Mouse (Mus musculus): Measurements from ENCODE around the gene Nadk2. TPM values are rescaled to one million over a fixed set of nuclear protein-coding genes. Genes with fewer than 3 reads are reported as not detected.

The Nadk2 gene
- total RNA-seq (2014; rRNA removed) = 33.7 and 34.3 TPM in 2 replicates
- polyA plus RNA-seq (2015; fragmentation: Nextera tagmentation; extraction: Ambion mirVana) = 28.9 and 29.9 TPM in 2 replicates

DNA sequence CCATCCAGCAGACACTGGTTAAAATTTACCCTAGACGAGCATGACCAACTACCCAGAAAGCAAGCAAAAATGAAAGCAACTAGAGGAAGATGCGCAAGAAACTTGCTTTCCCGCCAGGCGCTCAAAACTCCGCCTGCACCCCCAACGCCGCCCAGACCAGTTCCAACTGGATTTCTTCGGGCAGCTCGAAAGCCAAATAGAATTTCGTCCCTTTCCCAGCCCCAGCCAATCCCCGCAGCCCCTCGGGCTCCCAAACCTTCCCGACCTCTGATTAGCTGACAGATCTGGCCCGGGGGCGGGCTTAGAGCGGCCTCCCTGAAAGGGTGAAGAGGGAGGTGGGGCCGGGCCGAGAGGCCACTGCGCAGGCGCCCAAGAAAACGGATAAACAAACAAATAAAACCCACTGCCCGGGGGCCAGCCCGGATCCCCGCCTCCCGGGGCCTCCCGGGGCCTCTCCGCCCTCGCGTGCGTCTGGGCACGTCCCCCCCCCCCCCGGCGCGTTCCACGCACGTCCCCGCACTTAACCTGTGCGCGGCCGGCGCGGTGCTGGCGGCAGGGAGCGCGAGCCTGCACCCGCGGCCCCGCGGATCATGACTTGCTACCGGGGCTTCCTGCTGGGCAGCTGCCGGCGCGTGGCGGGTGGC lies at the start of gene Nadk2:
Gene Nadk2 (plus strand): TSS at position 349 of the 644 bp plus-strand sequence.
- ATAC-seq (ENCODE audit: low FRiP score) = peak; percentile 99
- TF ChIP-seq CTCF (IDR thresholded peaks at IDR 0.05) = no peak
- Histone ChIP-seq H3K27me3 (ENCODE audit: insufficient read depth, low read length) (peaks cover 3% of the 10 kb centered on the region; the same call in 1 of the 2 replicates), H3K4me2 (ENCODE audit: low read depth, low read length, poor library complexity, severe bottlenecking) (peak within 1 kb of the TSS; percentile 82), H3K4me1 (ENCODE audit: insufficient read depth, low read length) (no peaks in the 10 kb centered on the region), H3K36me3 (ENCODE audit: insufficient read depth, low read length) (no peaks in the 10 kb centered on the region), H3K9ac (replicated peaks; ENCODE audit: low read length, poor library complexity, severe bottlenecking) (peak within 1 kb of the TSS; percentile 91), H3K27ac (ENCODE audit: low read depth, low read length) (peak within 1 kb of the TSS; percentile 85), H3K9me3 (ENCODE audit: low read length) (no peaks in the 10 kb centered on the region), H3K4me3 (ENCODE audit: low read depth, low read length) (peak within 1 kb of the TSS; percentile 96)
- peak; percentile 99 for DNase-seq (ENCODE audit: low spot score)
- WGBS = under 1% methylated on average over 40 of the region's 54 CpGs

DNA sequence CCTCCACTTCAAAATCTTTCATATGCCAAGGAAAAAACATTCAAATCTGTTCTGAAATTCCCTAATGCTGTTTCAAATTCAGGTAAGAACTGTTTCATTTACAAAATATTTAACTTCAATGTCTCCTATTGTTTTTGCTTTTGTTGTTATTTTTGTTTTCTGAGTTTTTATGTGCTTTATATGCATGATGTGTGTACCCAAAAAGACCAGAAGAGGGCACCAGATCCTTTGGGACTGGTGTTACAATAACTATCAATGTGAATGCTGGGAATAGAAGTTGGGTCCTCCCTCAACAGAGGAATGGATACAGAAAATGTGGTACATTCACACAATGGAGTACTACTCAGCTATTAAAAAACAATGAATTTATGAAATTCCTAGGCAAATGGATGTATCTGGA lies 15.4 kb upstream of the Nadk2 start:
- Histone ChIP-seq H3K4me3 (ENCODE audit: low read depth, low read length) (no peak overlapping the region), H3K36me3 (ENCODE audit: insufficient read depth, low read length) (no peaks in the 10 kb centered on the region), H3K9ac (replicated peaks; ENCODE audit: low read length, poor library complexity, severe bottlenecking) (no peak overlapping the region), H3K4me2 (ENCODE audit: low read depth, low read length, poor library complexity, severe bottlenecking) (no peak overlapping the region), H3K4me1 (ENCODE audit: insufficient read depth, low read length) (no peaks in the 10 kb centered on the region), H3K27ac (ENCODE audit: low read depth, low read length) (no peak overlapping the region), H3K27me3 (ENCODE audit: insufficient read depth, low read length) (no peaks in the 10 kb centered on the region), H3K9me3 (ENCODE audit: low read length) (no peaks in the 10 kb centered on the region)
- DNase-seq (ENCODE audit: low spot score) (no peak), ATAC-seq (ENCODE audit: low FRiP score) (no peak)
- peak; percentile 24; the same call in 1 of the 2 replicates for TF ChIP-seq CTCF (IDR thresholded peaks at IDR 0.05)

DNA sequence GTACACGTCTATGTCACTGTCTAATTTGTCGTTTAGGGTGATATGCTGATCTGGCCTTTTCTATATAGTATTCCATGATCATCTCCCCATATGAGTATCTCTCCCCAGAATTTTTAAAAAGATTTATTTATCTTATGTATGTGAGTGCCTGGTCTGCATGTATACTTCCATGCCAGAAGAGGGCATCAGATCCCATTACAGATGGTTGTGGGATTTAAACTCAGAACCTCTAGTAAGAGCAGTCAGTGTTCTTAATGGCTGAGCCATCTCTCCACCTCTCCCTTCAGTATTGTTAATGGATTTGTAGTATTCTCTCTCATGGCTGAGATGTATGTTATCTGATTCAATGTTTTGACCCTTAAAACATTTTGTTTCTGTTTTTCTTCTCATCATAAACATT lies 11.2 kb upstream of the Nadk2 start:
- Histone ChIP-seq H3K4me3 (ENCODE audit: low read depth, low read length) (no peak overlapping the region), H3K4me2 (ENCODE audit: low read depth, low read length, poor library complexity, severe bottlenecking) (no peak overlapping the region), H3K36me3 (ENCODE audit: insufficient read depth, low read length) (no peaks in the 10 kb centered on the region), H3K27ac (ENCODE audit: low read depth, low read length) (no peak overlapping the region), H3K4me1 (ENCODE audit: insufficient read depth, low read length) (no peaks in the 10 kb centered on the region), H3K9me3 (ENCODE audit: low read length) (no peaks in the 10 kb centered on the region), H3K9ac (replicated peaks; ENCODE audit: low read length, poor library complexity, severe bottlenecking) (no peak overlapping the region), H3K27me3 (ENCODE audit: insufficient read depth, low read length) (no peaks in the 10 kb centered on the region)
- peak; percentile 28 for TF ChIP-seq CTCF (IDR thresholded peaks at IDR 0.05)
- ATAC-seq (ENCODE audit: low FRiP score) (no peak), DNase-seq (ENCODE audit: low spot score) (no peak)
- 93% methylated on average over 2 of the region's 2 CpGs for WGBS

DNA sequence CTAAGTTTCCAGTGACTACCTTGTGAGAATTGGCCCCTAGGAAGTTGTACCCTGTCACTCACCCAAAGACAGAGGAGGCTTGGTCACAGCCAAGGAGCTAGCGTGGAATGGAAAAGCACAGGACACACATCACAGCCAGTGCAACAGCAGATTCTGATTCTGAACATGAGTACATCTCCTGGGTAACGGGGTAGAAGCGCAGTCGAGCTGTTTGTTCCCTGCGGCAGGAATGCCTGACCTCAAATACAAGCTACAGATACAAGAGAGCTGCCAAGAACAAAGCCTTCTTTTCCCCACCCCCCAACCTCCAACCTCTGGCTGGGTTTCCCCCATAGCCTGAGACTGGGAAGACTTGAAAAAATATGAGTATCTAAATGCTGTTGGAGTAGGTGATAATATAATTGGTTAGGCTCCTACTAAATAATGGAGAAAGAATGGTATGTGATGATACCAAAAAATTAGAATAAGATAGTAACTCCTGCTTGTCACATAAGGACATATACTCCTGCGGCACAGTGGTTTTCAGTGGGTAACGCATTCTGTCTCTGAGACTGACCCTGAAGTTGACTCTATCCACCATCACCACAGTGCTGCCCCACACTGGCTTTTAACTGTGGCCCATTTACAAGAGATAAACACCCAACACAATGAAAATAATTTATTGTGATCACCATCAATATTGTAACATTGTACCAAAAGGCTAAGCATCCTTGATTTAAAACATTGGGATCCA lies 9.7 kb upstream of the Nadk2 start:
- H3K9me3 ChIP-seq (ENCODE audit: low read length) = no peaks in the 10 kb centered on the region
- TF ChIP-seq CTCF (IDR thresholded peaks at IDR 0.05) = no peak
- 35% methylated on average over 7 of the region's 7 CpGs for WGBS
- H3K4me1 ChIP-seq (ENCODE audit: insufficient read depth, low read length) = no peaks in the 10 kb centered on the region
- ATAC-seq (ENCODE audit: low FRiP score) = peak; percentile 85
- H3K27ac ChIP-seq (ENCODE audit: low read depth, low read length) = no peak overlapping the region
- H3K4me3 ChIP-seq (ENCODE audit: low read depth, low read length) = no peak overlapping the region
- H3K36me3 ChIP-seq (ENCODE audit: insufficient read depth, low read length) = no peaks in the 10 kb centered on the region
- DNase-seq (ENCODE audit: low spot score) = peak; percentile 77
- H3K27me3 ChIP-seq (ENCODE audit: insufficient read depth, low read length) = no peaks in the 10 kb centered on the region
- H3K4me2 ChIP-seq (ENCODE audit: low read depth, low read length, poor library complexity, severe bottlenecking) = no peak overlapping the region
- no peak overlapping the region for H3K9ac ChIP-seq (replicated peaks; ENCODE audit: low read length, poor library complexity, severe bottlenecking)

DNA sequence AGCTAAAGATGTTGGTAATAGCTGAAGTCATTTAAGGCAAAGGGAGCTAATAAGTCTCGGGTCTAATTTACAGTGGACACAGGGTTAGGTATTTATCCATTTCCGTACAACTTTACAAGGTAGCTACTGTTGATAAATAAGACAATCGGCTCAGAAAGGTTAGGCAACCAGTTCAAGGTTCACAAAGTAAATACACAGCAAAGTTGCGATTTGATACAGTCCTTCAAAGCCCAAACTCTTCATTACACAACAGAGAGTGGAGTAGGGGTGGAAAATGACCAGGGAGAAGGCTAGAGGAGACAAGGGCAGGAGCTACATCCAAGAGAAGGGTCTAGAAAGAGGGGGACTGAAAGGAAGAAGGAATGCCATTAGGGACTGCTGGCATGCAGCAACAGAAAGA lies 2.2 kb upstream of the Nadk2 start:
- peaks cover 3% of the 10 kb centered on the region; the same call in 1 of the 2 replicates for H3K27me3 ChIP-seq (ENCODE audit: insufficient read depth, low read length)
- no peaks in the 10 kb centered on the region for H3K4me1 ChIP-seq (ENCODE audit: insufficient read depth, low read length)
- H3K36me3 ChIP-seq (ENCODE audit: insufficient read depth, low read length) = no peaks in the 10 kb centered on the region
- H3K9me3 ChIP-seq (ENCODE audit: low read length) = no peaks in the 10 kb centered on the region
- no peak for ATAC-seq (ENCODE audit: low FRiP score)
- H3K4me2 ChIP-seq (ENCODE audit: low read depth, low read length, poor library complexity, severe bottlenecking) = no peak overlapping the region
- no peak overlapping the region for H3K9ac ChIP-seq (replicated peaks; ENCODE audit: low read length, poor library complexity, severe bottlenecking)
- no peak for DNase-seq (ENCODE audit: low spot score)
- no peak overlapping the region for H3K4me3 ChIP-seq (ENCODE audit: low read depth, low read length)
- 93% methylated on average over 4 of the region's 4 CpGs for WGBS
- TF ChIP-seq CTCF (IDR thresholded peaks at IDR 0.05) = no peak
- no peak overlapping the region for H3K27ac ChIP-seq (ENCODE audit: low read depth, low read length)

DNA sequence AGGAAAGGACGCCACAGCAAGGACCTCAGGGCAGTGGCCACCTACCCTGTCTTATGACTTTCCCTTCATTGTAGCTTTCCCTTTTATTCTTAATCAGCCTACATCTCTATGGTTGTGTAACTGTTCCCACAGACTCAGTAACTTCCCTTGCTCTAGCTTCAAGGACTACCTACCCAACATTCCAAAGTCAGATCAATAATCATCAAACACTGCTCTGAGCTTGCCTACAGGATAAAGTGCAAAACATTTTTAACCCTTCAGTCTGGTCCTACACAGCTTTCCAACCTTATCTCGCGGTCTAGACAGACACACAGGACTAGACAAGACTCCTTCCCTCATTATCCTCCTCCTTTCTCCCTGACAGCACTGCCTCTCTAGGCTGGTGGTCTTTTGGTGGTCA lies 707 bp upstream of the Nadk2 start:
- Histone ChIP-seq H3K4me1 (ENCODE audit: insufficient read depth, low read length) (no peaks in the 10 kb centered on the region), H3K27ac (ENCODE audit: low read depth, low read length) (peak overlapping the region; percentile 67), H3K9ac (replicated peaks; ENCODE audit: low read length, poor library complexity, severe bottlenecking) (0 out of 2 replicates have a peak overlapping the region, but pooled peaks have one; percentile 91), H3K27me3 (ENCODE audit: insufficient read depth, low read length) (peaks cover 3% of the 10 kb centered on the region; the same call in 1 of the 2 replicates), H3K4me3 (ENCODE audit: low read depth, low read length) (peak overlapping the region; percentile 96), H3K9me3 (ENCODE audit: low read length) (no peaks in the 10 kb centered on the region), H3K36me3 (ENCODE audit: insufficient read depth, low read length) (no peaks in the 10 kb centered on the region), H3K4me2 (ENCODE audit: low read depth, low read length, poor library complexity, severe bottlenecking) (peak overlapping the region; percentile 82)
- 3% methylated on average over 3 of the region's 3 CpGs for WGBS
- no peak for TF ChIP-seq CTCF (IDR thresholded peaks at IDR 0.05)
- no peak for DNase-seq (ENCODE audit: low spot score)
- ATAC-seq (ENCODE audit: low FRiP score) = no peak
